Mouse (Mus musculus) spleen, embryonic (tissue): ENCODE results near the gene Abcb1b.
"Not testable (repeated sequence)": the region's sequence is repeated elsewhere in the genome, so short reads cannot be mapped to it uniquely, and the experiment has no call there.

Source experiments
- CTCF ChIA-PET: fragments of 350-600 bp; sonication (Branson Sonifier 250); formaldehyde crosslinking; loops from one replicate; lab custom pipeline; 2022; lab: Charles Lee

Abcb1b gene

DNA sequence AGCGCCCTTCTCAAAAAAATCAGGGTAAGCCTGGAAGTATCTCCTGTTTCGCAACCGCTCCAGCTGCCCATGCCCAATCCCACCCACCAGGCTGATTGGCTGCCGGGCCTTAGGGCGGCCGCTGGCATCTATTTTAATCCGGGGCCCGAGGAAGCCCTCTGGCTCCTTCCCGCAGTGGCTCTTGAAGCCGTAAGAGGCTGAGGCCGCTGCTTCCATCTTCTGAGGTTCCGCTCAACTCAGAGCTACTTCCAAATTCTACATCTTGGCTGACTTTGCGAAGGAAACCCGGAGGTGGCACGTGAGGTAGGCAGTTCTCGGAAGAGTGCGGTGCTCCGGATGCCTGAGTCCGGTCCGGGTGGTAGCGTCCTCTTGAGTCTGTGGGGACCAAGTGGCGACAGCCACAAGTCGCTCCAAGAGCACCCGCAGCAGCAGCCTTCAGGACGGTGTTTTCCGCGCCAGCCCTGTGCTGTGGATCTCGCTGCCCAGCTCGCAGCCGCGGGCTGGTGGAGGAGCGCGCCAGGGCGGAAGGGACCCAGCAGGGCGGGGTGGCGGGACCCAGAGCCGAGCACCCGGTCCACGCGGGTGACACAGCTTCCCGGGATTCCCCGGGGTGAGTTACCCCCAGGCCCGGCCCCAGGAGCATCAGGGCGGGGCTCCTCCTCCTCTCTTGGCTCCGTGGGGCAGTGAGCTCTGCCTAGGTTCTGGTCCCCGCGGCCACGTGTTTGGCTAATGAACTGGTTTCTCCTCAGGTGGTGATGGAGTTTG is at the start of gene Abcb1b:
Gene Abcb1b, plus strand, starts transcription at position 161 of the 765 bp plus-strand sequence.
- CTCF ChIA-PET, result no interaction called here

DNA sequence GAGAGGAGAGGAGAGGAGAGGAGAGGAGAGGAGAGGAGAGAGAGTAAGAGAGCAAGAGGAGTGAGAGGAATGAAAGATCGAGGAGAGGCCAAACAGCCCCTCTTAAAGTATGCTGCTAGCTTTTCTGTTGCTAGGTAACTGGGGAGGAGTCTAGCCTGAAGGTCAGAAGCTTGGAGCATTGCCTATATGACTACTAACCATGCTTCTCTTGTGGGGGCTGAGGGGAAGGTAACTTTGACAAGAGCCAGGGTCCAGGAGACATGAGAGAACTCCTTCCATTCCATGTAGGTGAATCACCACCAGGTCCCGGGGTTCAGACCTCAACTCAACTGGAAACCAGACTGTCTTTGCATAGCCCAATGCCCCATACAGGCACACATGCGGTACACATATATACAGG is 25.1 kb upstream of the Abcb1b start:
- CTCF ChIA-PET, result no interaction called here

DNA sequence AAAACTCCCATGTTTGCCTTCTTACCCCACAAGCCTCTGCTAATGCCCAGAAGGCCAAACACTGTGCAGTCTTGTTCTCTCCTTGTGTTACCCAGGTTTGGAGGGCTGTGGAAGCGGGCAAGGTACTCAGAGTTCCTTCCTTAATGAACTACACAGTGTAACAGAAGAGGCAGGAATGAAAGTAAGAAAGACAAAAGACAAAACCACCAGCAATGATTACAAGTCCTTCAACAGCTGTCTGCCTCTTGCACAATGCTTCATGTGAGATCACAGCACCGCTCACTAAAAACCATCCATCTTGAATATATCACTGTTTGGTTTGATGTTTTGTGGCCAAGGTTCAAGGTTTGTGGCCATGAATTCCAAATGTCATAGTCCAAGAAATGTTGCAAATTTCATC is 19.6 kb upstream of the Abcb1b start:
- CTCF ChIA-PET, result no interaction called here

- CTCF ChIA-PET, result no interaction called here
Measured at GRCm38 (mm10) chr5:8778751-8779150, 19.2 kb upstream of the Abcb1b start.

DNA sequence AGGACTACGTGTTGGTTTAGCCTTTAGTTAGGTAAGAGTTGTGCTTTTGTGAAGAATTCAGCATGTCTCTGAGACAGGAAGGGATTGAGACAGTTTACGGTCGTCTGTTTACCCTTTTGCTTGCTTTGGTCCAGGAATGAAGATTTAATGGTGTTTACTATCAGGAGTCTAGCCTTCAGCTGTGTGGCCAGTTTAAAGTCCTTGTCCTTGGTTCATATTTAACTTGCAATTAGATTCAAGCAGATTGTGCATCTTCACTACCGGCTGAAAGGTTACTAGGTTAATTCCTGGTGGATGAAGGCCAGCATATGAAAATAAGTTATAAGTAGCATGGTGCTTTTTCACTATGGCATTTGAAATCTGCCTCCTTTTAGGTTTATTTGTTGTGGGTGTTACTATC is 5.7 kb upstream of the Abcb1b start:
- CTCF ChIA-PET, result no interaction called here

DNA sequence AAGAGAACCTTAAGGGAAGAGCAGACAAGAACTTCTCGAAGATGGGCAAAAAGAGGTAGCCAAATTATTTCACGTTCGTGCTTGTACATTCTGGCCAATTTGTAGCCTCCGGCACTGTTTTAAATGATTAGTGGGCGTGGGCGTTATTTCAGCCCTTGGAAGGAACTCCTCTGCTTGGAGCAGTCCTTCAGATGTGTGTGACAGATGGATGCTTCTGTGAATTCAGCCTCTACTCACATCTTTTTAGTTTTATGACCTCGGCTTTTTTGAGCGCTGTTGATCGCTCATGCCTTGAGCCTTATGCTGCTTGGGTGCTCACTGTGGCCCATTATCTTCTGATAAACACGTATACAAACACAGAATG is 787 bp downstream of the Abcb1b start:
- CTCF ChIA-PET, result no interaction called here

DNA sequence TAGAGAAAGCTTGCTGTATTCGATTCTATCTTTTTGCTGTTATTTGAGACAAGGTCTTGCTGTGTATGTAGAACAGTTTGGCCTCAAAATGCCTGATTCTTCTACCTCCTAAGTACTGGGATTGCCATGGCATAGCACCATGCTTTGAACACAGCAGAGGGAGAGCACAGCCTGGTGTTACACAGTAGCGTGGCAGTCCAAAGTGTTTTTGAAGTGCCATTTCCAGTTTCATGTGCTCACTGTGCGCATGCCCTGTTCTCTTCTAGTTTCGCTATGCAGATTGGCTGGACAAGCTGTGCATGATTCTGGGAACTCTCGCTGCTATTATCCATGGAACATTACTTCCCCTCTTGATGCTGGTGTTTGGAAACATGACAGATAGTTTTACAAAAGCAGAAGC is 7.8 kb downstream of the Abcb1b start:
- CTCF ChIA-PET, result no interaction called here

DNA sequence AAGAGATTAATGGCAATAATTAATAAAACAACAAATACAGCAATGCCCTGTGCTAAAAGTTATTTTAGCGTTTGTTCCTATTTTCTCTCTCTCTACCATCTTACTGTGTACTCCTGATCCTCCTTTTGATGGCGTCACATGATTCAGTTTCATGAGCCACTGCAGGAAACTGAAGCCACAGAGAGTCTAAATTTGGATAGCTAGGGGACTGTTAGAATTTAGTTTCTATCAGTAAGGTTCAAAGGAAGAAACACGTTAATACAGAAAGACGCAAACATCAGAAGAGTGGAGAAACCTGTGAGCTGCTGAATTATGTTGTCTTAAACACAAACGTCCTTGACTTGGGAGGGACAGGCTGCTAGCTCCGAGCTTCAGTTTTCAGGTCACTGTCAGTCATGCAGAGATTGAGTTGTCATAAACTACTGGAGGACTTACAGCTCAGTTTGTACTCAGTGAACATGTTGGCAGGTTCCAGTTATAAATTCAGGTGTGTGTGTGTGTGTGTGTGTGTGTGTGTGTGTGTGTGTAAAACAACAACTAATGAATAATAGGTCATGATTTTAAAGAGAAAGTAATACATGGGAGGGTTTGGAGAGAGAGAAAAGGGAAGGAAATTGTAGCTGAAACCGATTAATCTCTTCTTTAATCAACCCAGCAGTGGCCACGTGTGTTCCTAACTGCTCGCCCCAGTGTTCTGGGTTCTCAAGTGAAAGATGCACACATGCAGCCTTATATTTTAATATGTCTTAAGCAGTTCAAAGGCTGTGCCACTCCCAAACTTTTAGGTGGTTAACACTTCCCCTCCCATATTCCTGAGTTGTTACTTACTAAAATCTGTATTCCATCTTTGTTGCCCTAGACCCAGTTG is 9.4 kb downstream of the Abcb1b start:
- CTCF ChIA-PET, result interaction anchor here (0.7 kb wide), 1 partner anchor 147 kb away, joined by 4 read pairs; no protein-coding TSS in a partner anchor

- CTCF ChIA-PET, result no interaction called here
Measured at GRCm38 (mm10) chr5:8813872-8814271, 15.9 kb downstream of the Abcb1b start.

GRCm38 (mm10) chr5:8819635-8820591 is 22.0 kb downstream of the Abcb1b start:
- CTCF ChIA-PET, result no interaction called here

- CTCF ChIA-PET, result not testable (repeated sequence)
Measured at GRCm38 (mm10) chr5:8820592-8821104, 22.7 kb downstream of the Abcb1b start.

GRCm38 (mm10) chr5:8838661-8839438 is 40.9 kb downstream of the Abcb1b start:
- CTCF ChIA-PET, result no interaction called here

GRCm38 (mm10) chr5:8839651-8840050 is 41.7 kb downstream of the Abcb1b start:
- CTCF ChIA-PET, result no interaction called here

DNA sequence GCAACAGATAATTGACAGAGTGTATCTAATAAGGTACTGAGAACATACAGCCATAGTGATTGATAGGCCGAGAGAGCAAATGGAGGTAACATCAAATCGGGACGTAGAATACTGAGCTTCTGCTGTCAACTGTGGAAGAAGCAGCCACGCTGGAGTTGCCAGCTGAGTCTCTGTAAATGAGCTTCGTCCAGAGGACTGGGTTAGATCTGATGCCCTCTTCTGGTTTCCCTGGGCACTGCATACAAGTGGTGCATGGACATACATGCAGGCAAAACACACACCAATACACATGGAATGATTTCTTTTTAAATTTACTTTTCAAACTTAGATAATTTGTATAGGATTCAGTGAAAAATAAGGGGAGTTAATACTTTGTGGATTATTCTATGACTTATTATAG is 42.9 kb downstream of the Abcb1b start:
- CTCF ChIA-PET, result no interaction called here

DNA sequence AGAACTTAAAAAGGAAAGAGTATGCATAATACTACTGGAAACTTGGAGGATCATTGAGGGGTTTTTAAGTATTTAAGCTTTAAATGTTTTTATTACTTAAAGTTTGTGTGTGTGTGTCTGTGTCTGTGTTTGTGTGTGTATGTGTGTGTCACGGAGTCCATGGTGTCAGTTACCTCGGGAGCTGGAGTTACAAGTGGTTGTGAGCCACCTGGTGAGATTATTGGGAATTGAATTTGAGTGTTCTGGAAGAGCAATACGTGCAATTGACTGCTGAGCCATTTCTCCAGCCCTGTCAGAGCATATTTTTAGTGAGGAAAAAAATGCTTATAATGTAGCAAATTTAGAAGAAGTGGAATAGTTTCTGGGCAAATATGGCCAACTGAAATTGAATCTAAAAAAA is 44.9 kb downstream of the Abcb1b start:
- CTCF ChIA-PET, result no interaction called here

- CTCF ChIA-PET, result not testable (repeated sequence)
Measured at GRCm38 (mm10) chr5:8848607-8849575, 50.9 kb downstream of the Abcb1b start.

GRCm38 (mm10) chr5:8850851-8851250 is 52.9 kb downstream of the Abcb1b start:
- CTCF ChIA-PET, result no interaction called here

- CTCF ChIA-PET, result no interaction called here
Measured at GRCm38 (mm10) chr5:8857201-8857600, 59.3 kb downstream of the Abcb1b start.

DNA sequence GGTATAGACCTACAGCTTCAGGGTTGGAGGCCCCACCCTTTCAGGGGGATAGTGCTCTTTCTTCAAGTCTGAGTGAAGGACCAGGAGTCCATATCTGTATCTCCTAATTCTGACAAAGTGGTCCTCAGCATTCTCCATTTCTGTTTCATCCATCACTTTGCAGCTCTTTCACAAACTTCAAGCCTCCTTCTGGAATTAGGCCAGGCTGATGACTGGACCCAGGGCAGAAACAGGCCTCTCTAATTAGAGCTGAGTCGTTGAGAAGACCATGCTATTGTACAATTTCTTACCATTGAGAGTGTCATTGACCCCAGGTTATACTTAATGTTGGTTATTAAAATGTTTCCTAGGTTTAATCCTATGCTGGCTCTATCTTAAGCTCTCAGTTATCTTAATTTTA is 63.9 kb downstream of the Abcb1b start:
- CTCF ChIA-PET, result no interaction called here
